Mouse (Mus musculus) adrenal gland, postnatal 36 days (tissue): ENCODE measurements around the gene Klk1b21. TPM values are rescaled to one million over a fixed set of nuclear protein-coding genes. Genes with fewer than 3 reads are reported as not detected.
"Not testable (repeated sequence)": the region's sequence is repeated elsewhere in the genome, so short reads cannot be mapped to it uniquely, and the experiment has no call there.

Experiments used
- DNase-seq, 2 experiments: peaks; one replicate each; pipeline ENCODE4 v3.0.0; 2021; ENCODE audit warnings: mixed read lengths in 1 of 2
- long read RNA-seq, 2 experiments: library from polyadenylated mRNA; stranded (forward); transcript quantifications; one replicate each; pipeline ENCODE4 v2.0.0; 2021; ENCODE audit warnings: borderline sequencing depth in 2 of 2
- total RNA-seq, 2 experiments: library from RNA; stranded (reverse); gene quantifications; 2 replicates each; pipeline ENCODE4 v1.2.3; 2021

Gene Klk1b21
- not detected for total RNA-seq
- long read RNA-seq, experiment 1, partial matches to known transcripts = 0 of 1 reads
- long read RNA-seq, experiment 1, other reads (novel, unspliced or antisense) = 1 of 1 reads
- long read RNA-seq, experiment 2 = 0 reads

GRCm38 (mm10) chr7:44102028-44102427, at the start of gene Klk1b21:
Klk1b21 (plus strand) TSS chr7:44102328.
- not testable (repeated sequence) for DNase-seq

- DNase-seq = no peak
Observed at GRCm38 (mm10) chr7:44072117-44072516, 30.0 kb upstream of the Klk1b21 start.

GRCm38 (mm10) chr7:44077703-44078102, 24.4 kb upstream of the Klk1b21 start:
- DNase-seq = no peak

GRCm38 (mm10) chr7:44096111-44096510, 6.0 kb upstream of the Klk1b21 start:
- no peak for DNase-seq

- no peak for DNase-seq
Observed at GRCm38 (mm10) chr7:44112373-44112772, 10.2 kb downstream of the Klk1b21 start, which contains the start of gene Klk1b22. Klk1b22 (plus strand) TSS chr7:44112673.

- DNase-seq = no peak
Observed at GRCm38 (mm10) chr7:44123445-44123844, 21.3 kb downstream of the Klk1b21 start.

- no peak for DNase-seq
Observed at GRCm38 (mm10) chr7:44136467-44136866, 34.3 kb downstream of the Klk1b21 start, which contains the start of gene Klk1b16. Klk1b16 (plus strand) TSS chr7:44136767.

Other genes with a start within 250 kb of the Klk1b21 start
- not detected for gene Klk4, start 221.2 kb upstream of the Klk1b21 start, total RNA-seq
- gene Klk15, start 168.6 kb upstream of the Klk1b21 start, total RNA-seq = not detected
- not detected for gene Klk1b8, start 151.7 kb upstream of the Klk1b21 start, total RNA-seq
- gene Klk1b1, start 135.6 kb upstream of the Klk1b21 start, total RNA-seq = not detected
- gene Klk1b9, start 126.3 kb upstream of the Klk1b21 start, total RNA-seq = not detected
- not detected for gene Klk1b11, start 106.5 kb upstream of the Klk1b21 start, total RNA-seq
- gene Klk1b26, start 90.2 kb upstream of the Klk1b21 start, total RNA-seq = not detected
- not detected for gene Klk1b27, start 50.0 kb upstream of the Klk1b21 start, total RNA-seq
- not detected for gene Klk1b22, start 10.3 kb downstream of the Klk1b21 start, total RNA-seq
- gene Klk1b16, start 34.4 kb downstream of the Klk1b21 start, total RNA-seq = not detected
- not detected for gene Klk1b24, start 85.9 kb downstream of the Klk1b21 start, total RNA-seq
- gene Klk1b3, start 95.9 kb downstream of the Klk1b21 start, total RNA-seq = not detected
- not detected for gene Klk1b4, start 105.1 kb downstream of the Klk1b21 start, total RNA-seq
- not detected for gene Klk1b5, start 113.6 kb downstream of the Klk1b21 start, total RNA-seq
- gene Klk1, start 123.0 kb downstream of the Klk1b21 start, total RNA-seq = not detected
- gene Gm36864, start 133.8 kb downstream of the Klk1b21 start, total RNA-seq = not detected
- gene 1700028J19Rik, start 144.4 kb downstream of the Klk1b21 start, total RNA-seq = under 1 TPM; 0.43 to 0.63 TPM
- 100 to 1,000 TPM in 1 of 2 experiments, 10 to 100 TPM in 1; 99.6 to 120 TPM for gene 2410002F23Rik, start 144.4 kb downstream of the Klk1b21 start, total RNA-seq
- not detected for gene Acp4, start 155.1 kb downstream of the Klk1b21 start, total RNA-seq
- not detected for gene Gm15517, start 159.1 kb downstream of the Klk1b21 start, total RNA-seq
- 1 to 10 TPM; 4.1 TPM for gene Clec11a, start 204.6 kb downstream of the Klk1b21 start, total RNA-seq
- gene Shank1, start 207.9 kb downstream of the Klk1b21 start, total RNA-seq = 1 to 10 TPM; 5.2 to 6.7 TPM